Mouse (Mus musculus): ENCODE measurements at regions not wholly inside any gene's neighbourhood (a gene's known extent, or its start where the extent isn't known, plus 50 kb on each side); places are given as distances from the start of the nearest gene placed in this dataset.

GRCm38 (mm10) chr13:42565291-42566058 is 114.9 kb upstream of the Phactr1 start:
- no peaks in the 10 kb centered on the region for H3K36me3 ChIP-seq (ENCODE audit: control insufficient read depth, insufficient read depth, low read length)
- H3K9me3 ChIP-seq (ENCODE audit: control insufficient read depth, low read length) = no peaks in the 10 kb centered on the region
- H3K4me2 ChIP-seq (ENCODE audit: low read length) = peak overlapping the region; percentile 7; the same call in 1 of the 2 replicates
- H3K4me1 ChIP-seq (ENCODE audit: control insufficient read depth, insufficient read depth, low read depth, low read length) = no peaks in the 10 kb centered on the region
- no peak overlapping the region for H3K4me3 ChIP-seq (ENCODE audit: low read length)
- WGBS = 75% methylated on average over 26 of the region's 26 CpGs
- no peaks in the 10 kb centered on the region for H3K27me3 ChIP-seq (replicated peaks; ENCODE audit: control insufficient read depth, insufficient read depth, low read length)
- no peak for ATAC-seq
- no peak overlapping the region for H3K9ac ChIP-seq (ENCODE audit: low read depth, low read length)
- no peak overlapping the region for H3K27ac ChIP-seq (ENCODE audit: low read depth, low read length)

GRCm38 (mm10) chr13:42570600-42571348 is 109.6 kb upstream of the Phactr1 start:
- Histone ChIP-seq H3K9ac (ENCODE audit: low read depth, low read length) (no peak overlapping the region), H3K9me3 (ENCODE audit: control insufficient read depth, low read length) (no peaks in the 10 kb centered on the region), H3K27ac (ENCODE audit: low read depth, low read length) (no peak overlapping the region), H3K27me3 (replicated peaks; ENCODE audit: control insufficient read depth, insufficient read depth, low read length) (no peaks in the 10 kb centered on the region), H3K4me2 (ENCODE audit: low read length) (no peak overlapping the region), H3K4me1 (ENCODE audit: control insufficient read depth, insufficient read depth, low read depth, low read length) (no peaks in the 10 kb centered on the region), H3K36me3 (ENCODE audit: control insufficient read depth, insufficient read depth, low read length) (no peaks in the 10 kb centered on the region), H3K4me3 (ENCODE audit: low read length) (no peak overlapping the region)
- WGBS = 82% methylated on average over 10 of the region's 10 CpGs
- ATAC-seq = no peak

GRCm38 (mm10) chr13:42574189-42574588 is 106.2 kb upstream of the Phactr1 start:
- no peaks in the 10 kb centered on the region for H3K4me1 ChIP-seq (ENCODE audit: control insufficient read depth, insufficient read depth, low read depth, low read length)
- no peak overlapping the region for H3K4me2 ChIP-seq (ENCODE audit: low read length)
- no peak overlapping the region for H3K9ac ChIP-seq (ENCODE audit: low read depth, low read length)
- H3K9me3 ChIP-seq (ENCODE audit: control insufficient read depth, low read length) = no peaks in the 10 kb centered on the region
- no peak overlapping the region for H3K4me3 ChIP-seq (ENCODE audit: low read length)
- no peaks in the 10 kb centered on the region for H3K27me3 ChIP-seq (replicated peaks; ENCODE audit: control insufficient read depth, insufficient read depth, low read length)
- no peak overlapping the region for H3K27ac ChIP-seq (ENCODE audit: low read depth, low read length)
- ATAC-seq = no peak
- H3K36me3 ChIP-seq (ENCODE audit: control insufficient read depth, insufficient read depth, low read length) = no peaks in the 10 kb centered on the region
- 57% methylated on average over 4 of the region's 4 CpGs for WGBS

GRCm38 (mm10) chr13:42575725-42576426 is 104.5 kb upstream of the Phactr1 start:
- H3K27me3 ChIP-seq (replicated peaks; ENCODE audit: control insufficient read depth, insufficient read depth, low read length) = no peaks in the 10 kb centered on the region
- peak; percentile 56; the same call in 1 of the 2 replicates for ATAC-seq
- H3K27ac ChIP-seq (ENCODE audit: low read depth, low read length) = no peak overlapping the region
- H3K4me2 ChIP-seq (ENCODE audit: low read length) = no peak overlapping the region
- H3K9ac ChIP-seq (ENCODE audit: low read depth, low read length) = no peak overlapping the region
- no peak overlapping the region for H3K4me3 ChIP-seq (ENCODE audit: low read length)
- 35% methylated on average over 16 of the region's 16 CpGs for WGBS
- no peaks in the 10 kb centered on the region for H3K9me3 ChIP-seq (ENCODE audit: control insufficient read depth, low read length)
- H3K4me1 ChIP-seq (ENCODE audit: control insufficient read depth, insufficient read depth, low read depth, low read length) = no peaks in the 10 kb centered on the region
- H3K36me3 ChIP-seq (ENCODE audit: control insufficient read depth, insufficient read depth, low read length) = no peaks in the 10 kb centered on the region

- no peak overlapping the region for H3K4me3 ChIP-seq (ENCODE audit: low read length)
- H3K36me3 ChIP-seq (ENCODE audit: control insufficient read depth, insufficient read depth, low read length) = no peaks in the 10 kb centered on the region
- ATAC-seq = no peak
- no peak overlapping the region for H3K27ac ChIP-seq (ENCODE audit: low read depth, low read length)
- H3K9me3 ChIP-seq (ENCODE audit: control insufficient read depth, low read length) = no peaks in the 10 kb centered on the region
- H3K27me3 ChIP-seq (replicated peaks; ENCODE audit: control insufficient read depth, insufficient read depth, low read length) = no peaks in the 10 kb centered on the region
- H3K4me2 ChIP-seq (ENCODE audit: low read length) = no peak overlapping the region
- WGBS = 58% methylated on average over 3 of the region's 3 CpGs
- no peak overlapping the region for H3K9ac ChIP-seq (ENCODE audit: low read depth, low read length)
- no peaks in the 10 kb centered on the region for H3K4me1 ChIP-seq (ENCODE audit: control insufficient read depth, insufficient read depth, low read depth, low read length)
Measured at GRCm38 (mm10) chr13:42579471-42579870, 101.0 kb upstream of the Phactr1 start.

GRCm38 (mm10) chr13:42589136-42589535 is 91.3 kb upstream of the Phactr1 start:
- no peak overlapping the region for H3K4me3 ChIP-seq (ENCODE audit: low read length)
- ATAC-seq = no peak
- 86% methylated on average over 2 of the region's 2 CpGs for WGBS
- H3K4me2 ChIP-seq (ENCODE audit: low read length) = no peak overlapping the region
- no peak overlapping the region for H3K27ac ChIP-seq (ENCODE audit: low read depth, low read length)
- no peaks in the 10 kb centered on the region for H3K27me3 ChIP-seq (replicated peaks; ENCODE audit: control insufficient read depth, insufficient read depth, low read length)
- no peaks in the 10 kb centered on the region for H3K9me3 ChIP-seq (ENCODE audit: control insufficient read depth, low read length)
- H3K4me1 ChIP-seq (ENCODE audit: control insufficient read depth, insufficient read depth, low read depth, low read length) = no peaks in the 10 kb centered on the region
- no peaks in the 10 kb centered on the region for H3K36me3 ChIP-seq (ENCODE audit: control insufficient read depth, insufficient read depth, low read length)
- no peak overlapping the region for H3K9ac ChIP-seq (ENCODE audit: low read depth, low read length)

GRCm38 (mm10) chr13:42589607-42590006 is 90.8 kb upstream of the Phactr1 start:
- H3K9ac ChIP-seq (ENCODE audit: low read depth, low read length) = no peak overlapping the region
- no peaks in the 10 kb centered on the region for H3K4me1 ChIP-seq (ENCODE audit: control insufficient read depth, insufficient read depth, low read depth, low read length)
- H3K9me3 ChIP-seq (ENCODE audit: control insufficient read depth, low read length) = no peaks in the 10 kb centered on the region
- H3K4me2 ChIP-seq (ENCODE audit: low read length) = no peak overlapping the region
- no peaks in the 10 kb centered on the region for H3K27me3 ChIP-seq (replicated peaks; ENCODE audit: control insufficient read depth, insufficient read depth, low read length)
- 78% methylated on average over 5 of the region's 5 CpGs for WGBS
- H3K4me3 ChIP-seq (ENCODE audit: low read length) = no peak overlapping the region
- no peak overlapping the region for H3K27ac ChIP-seq (ENCODE audit: low read depth, low read length)
- H3K36me3 ChIP-seq (ENCODE audit: control insufficient read depth, insufficient read depth, low read length) = no peaks in the 10 kb centered on the region
- no peak for ATAC-seq

- Histone ChIP-seq H3K4me1 (ENCODE audit: control insufficient read depth, insufficient read depth, low read depth, low read length) (no peaks in the 10 kb centered on the region), H3K36me3 (ENCODE audit: control insufficient read depth, insufficient read depth, low read length) (no peaks in the 10 kb centered on the region), H3K27me3 (replicated peaks; ENCODE audit: control insufficient read depth, insufficient read depth, low read length) (no peaks in the 10 kb centered on the region), H3K9me3 (ENCODE audit: control insufficient read depth, low read length) (no peaks in the 10 kb centered on the region), H3K27ac (ENCODE audit: low read depth, low read length) (no peak overlapping the region), H3K4me3 (ENCODE audit: low read length) (no peak overlapping the region), H3K9ac (ENCODE audit: low read depth, low read length) (no peak overlapping the region), H3K4me2 (ENCODE audit: low read length) (no peak overlapping the region)
- ATAC-seq = no peak
- 83% methylated on average over 6 of the region's 6 CpGs for WGBS
Measured at GRCm38 (mm10) chr13:42590415-42590814, 90.0 kb upstream of the Phactr1 start.

GRCm38 (mm10) chr13:42592945-42593344 is 87.5 kb upstream of the Phactr1 start:
- Histone ChIP-seq H3K9me3 (ENCODE audit: control insufficient read depth, low read length) (no peaks in the 10 kb centered on the region), H3K27me3 (replicated peaks; ENCODE audit: control insufficient read depth, insufficient read depth, low read length) (no peaks in the 10 kb centered on the region), H3K9ac (ENCODE audit: low read depth, low read length) (no peak overlapping the region), H3K4me2 (ENCODE audit: low read length) (no peak overlapping the region), H3K36me3 (ENCODE audit: control insufficient read depth, insufficient read depth, low read length) (no peaks in the 10 kb centered on the region), H3K4me1 (ENCODE audit: control insufficient read depth, insufficient read depth, low read depth, low read length) (no peaks in the 10 kb centered on the region), H3K4me3 (ENCODE audit: low read length) (no peak overlapping the region), H3K27ac (ENCODE audit: low read depth, low read length) (no peak overlapping the region)
- no peak for ATAC-seq
- WGBS = 79% methylated on average over 3 of the region's 3 CpGs

Data from hindbrain, embryonic 16.5 days (tissue).